Mouse (Mus musculus) left cerebral cortex, postnatal 25 days (tissue): Measurements from ENCODE around the gene Mapk12. TPM values are rescaled to one million over a fixed set of nuclear protein-coding genes. Genes with fewer than 3 reads are reported as not detected.

Experiments used
- DNase-seq, 2 experiments: peaks; one replicate each; pipeline ENCODE4 v3.0.0; 2022; ENCODE audit warnings: low spot score in 2 of 2, mixed read lengths in 1 of 2
- intact Hi-C: fragments of 180-260 bp; cut with DNase I; formaldehyde crosslinking; loops from one replicate; pipeline ENCODE4 v1.15.1; 2025
- microRNA-seq, 2 experiments: library from miRNA; unstranded; fragments of <30 nt; microRNA quantifications; one replicate each; pipeline ENCODE4 v1.2.0; 2022
- total RNA-seq, 2 experiments: library from RNA; stranded (reverse); gene quantifications; 2 replicates each; pipeline ENCODE4 v1.2.3; 2021

Mapk12 gene
- total RNA-seq, 2 experiments from 2014 or later, result 5.9 to 7.6 TPM

GRCm38 (mm10) chr15:89106976-89107375, 33.5 kb downstream of the Mapk12 start:
- intact Hi-C loops, result no loop called here
- DNase-seq, result no peak

- DNase-seq, result peak in 1 of 2 experiments; percentile 79
- intact Hi-C loops, result no loop called here
Observed at GRCm38 (mm10) chr15:89106073-89106472, 34.4 kb downstream of the Mapk12 start.

- intact Hi-C loops, result no loop called here
- peak in 1 of 2 experiments; percentile 81 for DNase-seq
Observed at GRCm38 (mm10) chr15:89104425-89104824, 36.1 kb downstream of the Mapk12 start.

GRCm38 (mm10) chr15:89103921-89104320, 36.6 kb downstream of the Mapk12 start:
- intact Hi-C loops, result no loop called here
- DNase-seq, result peak in 1 of 2 experiments; percentile 20

GRCm38 (mm10) chr15:89102646-89103045, 37.9 kb downstream of the Mapk12 start:
- intact Hi-C loops, result no loop called here
- DNase-seq, result no peak

GRCm38 (mm10) chr15:89100823-89101222, 39.7 kb downstream of the Mapk12 start:
- intact Hi-C loops, result no loop called here

GRCm38 (mm10) chr15:89098616-89099015, 41.9 kb downstream of the Mapk12 start:
- no peak for DNase-seq
- intact Hi-C loops, result no loop called here

More at GRCm38 (mm10) chr15:89100823-89101222, 39.7 kb downstream of the Mapk12 start:
- DNase-seq, result no peak

GRCm38 (mm10) chr15:89097450-89097849, 43.1 kb downstream of the Mapk12 start:
- intact Hi-C loops, result no loop called here
- peak in 1 of 2 experiments; percentile 55 for DNase-seq

GRCm38 (mm10) chr15:89092181-89092580, 48.3 kb downstream of the Mapk12 start:
- intact Hi-C loops, result no loop called here
- no peak for DNase-seq

- DNase-seq, result peak in 1 of 2 experiments; percentile 64
Observed at GRCm38 (mm10) chr15:89090662-89091061, 49.8 kb downstream of the Mapk12 start.

GRCm38 (mm10) chr15:89089248-89090051, 51.1 kb downstream of the Mapk12 start:
- no peak for DNase-seq
- intact Hi-C loops, result no loop called here

More at GRCm38 (mm10) chr15:89090662-89091061, 49.8 kb downstream of the Mapk12 start:
- intact Hi-C loops, result no loop called here

GRCm38 (mm10) chr15:89088607-89089247, 51.8 kb downstream of the Mapk12 start, which contains the start of gene Selenoo:
Gene Selenoo, plus strand, starts transcription at chr15:89089084.
- DNase-seq, result peak; percentile 91 to 95
- intact Hi-C loops, result no loop called here

GRCm38 (mm10) chr15:89084826-89085225, 55.7 kb downstream of the Mapk12 start:
- intact Hi-C loops, result no loop called here

GRCm38 (mm10) chr15:89083906-89084305, 56.6 kb downstream of the Mapk12 start:
- intact Hi-C loops, result no loop called here
- DNase-seq, result no peak

More at GRCm38 (mm10) chr15:89084826-89085225, 55.7 kb downstream of the Mapk12 start:
- no peak for DNase-seq

Small RNAs within 50 kb of the gene (microRNA-seq; reads per million reads assigned to microRNA genes)
- gene Mir6958 (5.7 to 11.4 reads per million in 2 experiments), gene Mir7118 (0.50 to 3.0 reads per million in 2 experiments)

Other genes with a start within 250 kb of the Mapk12 start
- gene Ttll8, start 186.3 kb downstream of the Mapk12 start, total RNA-seq, result 1 to 10 TPM; 1.3 to 1.7 TPM
- 100 to 1,000 TPM; 101 to 103 TPM for gene Mlc1, start 161.7 kb downstream of the Mapk12 start, total RNA-seq
- not detected for gene Mov10l1, start 157.8 kb downstream of the Mapk12 start, total RNA-seq
- gene Panx2, start 81.0 kb downstream of the Mapk12 start, total RNA-seq, result 10 to 100 TPM; 95.4 to 95.5 TPM
- 10 to 100 TPM; 15.8 to 17.9 TPM for gene Trabd, start 65.6 kb downstream of the Mapk12 start, total RNA-seq
- gene Selenoo, start 51.6 kb downstream of the Mapk12 start, total RNA-seq, result 10 to 100 TPM; 18.9 to 20.6 TPM
- 10 to 100 TPM; 26.3 to 27.7 TPM for gene Tubgcp6, start 17.6 kb downstream of the Mapk12 start, total RNA-seq
- gene Hdac10, start 12.0 kb downstream of the Mapk12 start, total RNA-seq, result 10 to 100 TPM; 13.1 to 13.3 TPM
- gene Mapk11, start 8.9 kb upstream of the Mapk12 start, total RNA-seq, result 10 to 100 TPM; 47.1 to 51.1 TPM
- 10 to 100 TPM; 43.4 to 44.9 TPM for gene Plxnb2, start 40.1 kb upstream of the Mapk12 start, total RNA-seq
- gene Dennd6b, start 55.8 kb upstream of the Mapk12 start, total RNA-seq, result 10 to 100 TPM; 44.8 to 47.0 TPM
- 100 to 1,000 TPM; 148 to 149 TPM for gene Ppp6r2, start 70.8 kb upstream of the Mapk12 start, total RNA-seq
- 100 to 1,000 TPM; 205 to 212 TPM for gene Sbf1, start 174.6 kb upstream of the Mapk12 start, total RNA-seq
- not detected for gene Adm2, start 182.0 kb upstream of the Mapk12 start, total RNA-seq
- not detected for gene Miox, start 193.7 kb upstream of the Mapk12 start, total RNA-seq
- gene Lmf2, start 215.0 kb upstream of the Mapk12 start, total RNA-seq, result 10 to 100 TPM; 21.0 to 21.8 TPM
- gene Ncaph2, start 215.0 kb upstream of the Mapk12 start, total RNA-seq, result 10 to 100 TPM; 96.1 to 97.4 TPM
- gene Sco2, start 233.1 kb upstream of the Mapk12 start, total RNA-seq, result 10 to 100 TPM; 25.3 to 26.8 TPM
- gene Tymp, start 236.3 kb upstream of the Mapk12 start, total RNA-seq, result 1 to 10 TPM; 1.3 to 1.6 TPM
- gene Odf3b, start 238.6 kb upstream of the Mapk12 start, total RNA-seq, result under 1 TPM; 0.57 to 0.80 TPM
- under 1 TPM; 0.30 to 0.34 TPM for gene Klhdc7b, start 244.2 kb upstream of the Mapk12 start, total RNA-seq